Mouse (Mus musculus) gastrocnemius, adult 8-10 months (tissue): Measurements from ENCODE around the gene Agps. TPM values are rescaled to one million over a fixed set of nuclear protein-coding genes. Genes with fewer than 3 reads are reported as not detected.

Experiments
- DNase-seq, 2 experiments: peaks; one replicate each; pipeline ENCODE4 v3.0.0; 2022; ENCODE audit warnings: low spot score in 2 of 2
- total RNA-seq, 4 experiments: library from RNA; stranded (reverse); gene quantifications; 2 replicates each; pipeline ENCODE4 v1.2.4; 2022

Agps gene
- total RNA-seq = 10 to 100 TPM; 19.1 to 24.1 (median 20.0) TPM

DNA sequence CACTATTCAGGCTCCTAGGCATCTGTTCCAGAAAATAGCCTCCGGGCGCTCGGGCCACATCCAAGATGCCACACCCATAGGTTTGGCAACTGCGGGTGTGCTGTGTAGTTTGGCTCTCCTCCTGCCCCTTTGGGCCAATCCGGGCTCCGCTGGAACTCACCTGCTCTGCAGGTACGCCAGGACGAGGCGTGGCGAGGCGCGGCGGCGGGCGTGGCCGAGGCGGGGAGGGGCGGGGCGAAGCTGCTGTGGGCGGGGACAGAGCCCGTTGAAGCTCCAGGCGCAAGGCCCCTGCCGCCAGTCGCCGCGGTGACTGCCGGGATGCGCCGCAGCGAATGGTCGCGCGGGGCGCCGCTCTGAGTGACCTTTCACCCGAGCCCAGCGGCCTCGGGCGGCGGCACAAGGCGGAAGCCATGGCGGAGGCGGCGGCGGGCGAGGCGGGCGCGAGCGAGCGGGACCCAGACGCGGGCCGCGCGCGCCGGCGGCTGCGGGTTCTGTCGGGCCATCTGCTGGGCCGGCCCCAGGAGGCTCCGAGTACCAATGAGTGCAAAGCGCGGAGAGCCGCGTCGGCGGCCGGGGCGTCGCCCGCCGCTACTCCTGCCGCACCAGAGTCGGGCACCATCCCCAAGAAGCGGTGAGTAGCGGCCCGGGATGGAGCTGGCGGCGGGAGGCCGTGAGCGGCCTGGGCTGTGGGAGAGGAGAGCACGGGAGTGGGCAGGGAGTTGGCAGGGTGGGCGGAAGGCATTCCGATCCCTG, at the start of gene Agps:
Agps (plus strand) TSS at position 297 of the 753 bp plus-strand sequence.
- peak; percentile 76 to 83 for DNase-seq

DNA sequence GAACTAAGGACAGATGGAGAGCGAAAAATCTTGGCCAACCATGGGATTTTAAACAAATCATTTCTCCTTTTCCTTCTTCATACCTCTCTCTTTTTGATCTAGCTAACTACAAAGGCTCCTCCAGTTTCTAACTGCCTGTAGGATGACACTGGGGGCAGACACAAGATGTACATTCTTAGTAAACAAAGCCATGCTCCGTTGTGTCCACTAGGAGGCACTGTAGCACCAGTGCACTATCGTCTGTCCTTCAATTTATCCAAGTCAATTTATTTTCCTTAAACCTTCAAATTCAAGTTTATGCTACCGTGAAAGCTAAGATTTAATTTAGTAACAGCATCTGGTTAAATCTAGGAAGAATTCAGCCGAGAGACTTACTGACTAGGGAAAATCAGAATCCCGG, 45.9 kb upstream of the Agps start:
- DNase-seq = peak in 1 of 2 experiments; percentile 14

DNA sequence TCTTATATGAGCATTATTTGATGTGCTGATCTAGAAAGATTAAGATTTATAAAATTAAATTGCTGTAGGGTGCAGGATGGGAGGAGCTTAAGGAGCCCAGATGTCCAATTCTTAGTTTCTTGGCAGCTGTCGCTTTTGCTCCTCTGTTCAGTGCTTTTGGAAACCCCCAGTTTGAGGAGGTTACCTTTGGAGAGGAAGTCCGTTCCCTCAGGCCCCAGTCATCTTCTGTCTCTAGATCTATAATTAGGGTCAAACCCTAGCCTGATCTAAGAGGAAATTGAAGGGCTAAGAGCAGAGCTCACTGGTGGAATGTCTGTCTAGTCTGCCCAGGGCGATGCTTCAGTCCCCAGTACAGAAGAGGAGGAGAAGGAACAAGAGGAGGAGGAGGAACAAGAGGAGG, 43.5 kb upstream of the Agps start:
- no peak for DNase-seq

DNA sequence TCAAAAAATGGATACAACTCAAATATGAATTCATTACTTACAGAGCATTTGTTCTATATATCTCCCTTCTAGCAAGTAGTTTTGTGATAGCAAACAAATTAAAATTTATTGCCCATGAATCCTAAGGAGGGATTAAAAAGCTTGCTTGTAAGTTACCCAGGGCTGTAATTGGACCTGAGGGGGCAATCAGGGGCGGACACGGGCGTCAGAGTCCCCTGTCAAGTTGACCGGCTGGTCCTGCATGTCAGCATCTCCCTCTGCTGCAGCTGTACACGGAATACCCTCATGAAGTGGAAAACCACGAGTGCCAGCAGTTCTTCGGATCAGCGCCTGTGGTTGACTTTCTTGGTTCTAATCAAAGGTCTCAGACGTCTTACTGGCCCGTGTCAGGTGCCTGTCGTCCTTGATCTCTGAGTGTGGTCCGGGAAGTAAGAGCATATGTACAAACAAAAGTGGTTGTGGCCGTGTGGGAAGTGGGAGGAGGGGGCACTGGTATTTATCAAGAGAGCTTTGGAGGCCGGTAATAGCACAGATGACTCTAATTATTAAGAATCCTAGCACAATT, 41.9 kb upstream of the Agps start:
- no peak for DNase-seq

DNA sequence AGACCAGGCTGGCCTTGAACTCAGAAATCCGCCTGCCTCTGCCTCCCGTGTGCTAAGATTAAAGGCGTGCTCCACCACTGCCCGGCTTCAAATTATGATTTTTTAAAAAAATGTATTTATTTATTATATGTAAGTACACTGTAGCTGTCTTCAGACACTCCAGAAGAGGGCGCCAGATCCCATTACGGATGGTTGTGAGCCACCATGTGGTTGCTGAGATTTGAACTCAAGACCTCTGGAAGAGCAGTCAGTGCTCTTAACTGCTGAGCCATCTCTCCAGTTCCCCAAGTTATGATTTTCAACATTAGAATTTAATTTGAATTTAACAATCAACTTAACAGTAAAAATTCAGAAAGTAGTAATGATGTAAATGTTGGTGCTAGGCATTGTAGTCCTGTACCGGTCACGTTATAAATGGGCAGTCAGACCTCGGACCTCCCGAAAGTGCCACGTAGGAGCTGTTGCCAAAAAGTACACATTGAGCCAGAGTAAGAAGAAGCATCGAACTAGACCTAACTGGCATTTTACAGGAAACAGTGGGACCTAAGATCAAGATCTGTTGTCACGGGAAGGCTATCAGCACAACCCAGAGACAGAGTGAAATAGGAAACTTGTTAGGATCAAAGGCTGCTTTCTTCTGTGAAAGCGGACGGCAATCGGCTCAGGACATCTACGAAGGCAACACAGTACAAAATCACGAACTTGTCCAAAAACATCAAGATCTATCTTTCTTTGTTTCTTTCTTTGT, 40.2 kb upstream of the Agps start:
- no peak for DNase-seq

DNA sequence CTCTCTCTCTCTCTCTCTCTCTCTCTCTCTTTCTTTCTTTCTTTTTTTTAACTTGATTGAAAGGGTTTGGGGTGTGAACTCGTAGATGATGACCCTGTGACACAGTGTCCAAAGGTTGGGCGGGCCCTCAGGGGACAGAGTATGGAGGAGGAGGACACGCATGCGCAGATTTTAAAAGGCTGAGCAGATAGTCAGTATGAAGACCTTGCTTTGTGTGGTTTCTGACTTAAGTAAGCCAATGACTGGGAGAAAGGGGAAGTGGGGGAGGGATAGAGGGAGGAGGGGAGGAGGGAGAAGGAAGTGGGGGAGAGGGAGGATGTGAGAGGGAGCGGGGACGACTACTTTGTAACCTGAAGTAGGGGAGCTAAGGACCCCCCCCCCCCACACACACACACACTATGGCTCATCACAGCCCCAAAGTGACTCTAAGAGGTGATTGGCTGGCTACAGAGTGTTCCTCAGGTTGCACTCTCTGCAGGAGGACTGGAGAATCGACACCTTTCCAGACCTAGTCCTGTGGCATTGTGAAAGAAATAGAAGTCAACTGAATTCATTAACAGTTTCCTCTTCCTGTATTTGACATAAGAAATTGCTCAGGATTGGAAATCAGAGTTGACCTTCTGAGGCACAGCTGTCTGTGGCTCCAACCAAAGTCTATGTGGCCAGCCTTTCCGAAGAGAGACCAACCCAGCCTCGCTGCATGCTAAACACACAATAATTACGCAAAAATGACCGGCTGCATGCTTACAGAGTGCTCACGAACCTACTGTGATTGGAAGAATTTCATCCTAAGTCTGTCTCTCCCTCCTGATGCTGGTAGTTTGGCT, 39.4 kb upstream of the Agps start:
- no peak for DNase-seq

DNA sequence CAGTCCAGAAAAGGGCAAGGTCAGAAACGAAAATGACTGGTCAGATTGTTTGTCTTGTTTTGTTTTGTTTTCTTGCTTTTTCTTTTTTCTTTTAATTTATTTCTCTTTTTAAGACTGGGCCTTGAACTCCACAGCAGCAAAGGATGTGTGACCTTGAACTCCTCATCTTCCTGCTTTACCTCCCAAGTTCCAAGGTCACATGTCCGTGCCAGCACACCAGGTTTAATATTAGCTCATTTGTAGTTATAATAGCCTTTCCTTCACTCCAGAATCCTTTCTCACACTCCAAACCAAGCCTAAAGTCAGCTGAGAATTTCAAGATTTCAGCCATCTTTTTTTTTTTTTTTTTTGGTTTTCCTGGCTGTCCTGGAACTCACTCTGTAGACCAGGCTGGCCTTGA, 35.8 kb upstream of the Agps start:
- DNase-seq = no peak

DNA sequence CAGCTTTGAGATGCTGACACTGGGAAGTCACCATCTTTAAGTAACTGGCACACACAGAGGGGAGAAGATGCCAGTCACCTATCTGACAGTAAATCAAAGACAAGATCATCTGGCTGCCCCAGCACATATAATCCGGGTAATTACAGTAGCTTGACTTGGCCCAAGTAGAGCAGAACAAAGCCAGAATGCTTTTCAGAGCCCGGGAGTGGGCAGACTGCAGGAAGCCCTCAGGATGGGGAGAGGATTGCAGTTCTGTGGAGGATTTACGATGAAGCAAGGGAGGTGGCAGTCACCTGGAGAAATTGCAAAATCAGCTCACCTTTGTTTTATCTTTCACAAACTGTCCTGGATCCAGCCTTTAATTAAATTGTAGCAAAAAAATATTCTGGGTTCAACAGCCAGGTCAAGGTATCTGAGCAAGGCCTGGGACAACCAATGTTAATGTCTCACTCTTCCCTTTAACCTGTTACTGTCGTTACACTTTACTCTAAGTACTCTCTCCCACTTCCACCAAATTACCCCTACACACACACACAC, 33.5 kb upstream of the Agps start:
- DNase-seq = no peak

DNA sequence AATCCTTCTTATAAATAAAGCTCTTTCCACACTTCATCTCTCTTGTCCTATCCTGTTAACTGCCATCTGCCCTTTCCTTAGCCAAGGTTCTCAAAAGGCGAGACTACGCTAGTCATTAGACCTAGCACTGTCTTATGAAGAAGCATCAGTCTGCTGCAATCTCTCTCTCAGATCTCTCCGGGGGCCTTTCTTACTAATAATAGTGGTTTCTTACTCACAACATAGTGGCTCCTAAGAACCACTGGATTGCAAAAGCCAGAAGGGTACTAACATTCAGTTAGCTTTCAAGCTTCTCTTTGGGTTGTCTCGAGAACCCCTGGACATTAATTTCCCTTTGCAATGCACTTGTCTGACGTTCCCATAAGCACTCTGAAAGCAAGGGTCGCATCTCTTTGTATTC, 26.2 kb upstream of the Agps start:
- no peak for DNase-seq

DNA sequence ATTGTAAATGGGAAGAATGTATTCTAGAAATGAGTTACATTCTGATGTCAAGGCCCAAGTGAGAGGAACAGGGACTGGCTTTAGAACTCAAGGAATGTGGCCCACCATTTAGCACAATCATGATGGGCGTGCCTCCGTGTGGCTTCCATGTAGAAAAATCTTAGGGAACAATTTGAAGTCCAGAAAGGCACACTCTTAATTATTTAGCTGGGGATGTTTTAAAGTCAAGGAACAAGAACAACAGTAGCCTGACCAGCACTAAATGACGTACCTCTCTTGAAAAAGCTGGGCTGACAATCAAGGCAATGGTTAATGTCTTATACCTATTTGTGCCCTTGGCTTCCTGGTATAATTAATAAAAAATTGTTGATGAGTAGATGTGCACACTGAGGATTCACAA, 25.1 kb upstream of the Agps start:
- no peak for DNase-seq

DNA sequence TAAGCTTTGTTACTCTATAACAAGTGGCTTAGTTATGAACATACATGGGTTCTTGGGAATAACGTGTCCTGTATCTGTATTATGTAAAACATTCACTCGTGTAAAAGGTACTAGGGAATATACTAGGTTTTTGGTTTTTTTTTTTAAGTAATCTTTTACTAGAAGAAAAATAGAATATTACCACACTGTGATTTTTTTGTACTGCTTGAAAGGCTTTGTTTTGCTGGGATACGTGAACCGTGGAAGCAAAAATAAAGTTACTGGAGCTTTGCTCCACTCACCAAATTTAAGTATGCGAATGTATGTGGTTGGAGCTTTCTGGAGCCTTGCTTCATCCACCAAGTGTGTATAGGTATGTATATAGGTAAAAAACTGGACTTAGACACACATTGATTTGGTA, 24.5 kb upstream of the Agps start:
- no peak for DNase-seq

DNA sequence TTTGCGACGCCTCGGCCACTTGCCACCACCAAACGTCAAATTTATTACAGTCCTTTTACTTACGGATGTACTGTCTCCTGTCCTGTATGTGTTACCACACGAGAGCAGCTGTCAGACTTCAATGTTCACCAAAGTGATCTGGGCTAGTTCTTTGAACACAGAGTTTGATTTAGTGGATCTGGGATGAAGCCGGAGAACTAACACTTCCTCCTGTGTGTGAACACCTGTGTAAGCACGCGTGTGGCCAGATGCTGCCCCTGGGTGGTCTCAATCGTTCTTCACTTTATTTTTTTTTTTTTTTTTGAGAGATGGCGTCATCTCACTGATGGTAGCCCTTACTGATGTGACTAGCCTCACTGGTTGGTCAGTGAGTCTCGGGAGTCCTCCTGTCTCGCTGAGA, 17.1 kb upstream of the Agps start:
- no peak for DNase-seq

DNA sequence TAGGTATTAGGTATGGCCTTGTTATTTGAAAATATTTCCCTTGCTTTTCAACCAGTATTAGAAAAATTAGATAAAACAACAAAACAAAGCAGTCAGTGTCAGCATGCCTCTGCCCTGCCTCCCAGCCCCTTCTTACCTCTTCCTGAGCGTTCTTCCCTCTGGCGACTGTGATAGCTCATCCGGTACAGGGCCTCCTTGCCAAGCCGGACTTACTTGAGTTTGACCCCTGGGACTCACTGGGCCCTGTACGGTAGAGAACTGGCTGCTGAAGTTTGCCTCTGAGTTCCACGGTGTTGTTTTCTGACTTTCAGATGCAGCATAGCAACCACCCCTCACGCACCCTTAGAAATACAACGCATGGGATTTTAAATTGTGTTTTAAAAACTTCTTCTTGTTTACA, 16.5 kb upstream of the Agps start:
- DNase-seq = no peak

DNA sequence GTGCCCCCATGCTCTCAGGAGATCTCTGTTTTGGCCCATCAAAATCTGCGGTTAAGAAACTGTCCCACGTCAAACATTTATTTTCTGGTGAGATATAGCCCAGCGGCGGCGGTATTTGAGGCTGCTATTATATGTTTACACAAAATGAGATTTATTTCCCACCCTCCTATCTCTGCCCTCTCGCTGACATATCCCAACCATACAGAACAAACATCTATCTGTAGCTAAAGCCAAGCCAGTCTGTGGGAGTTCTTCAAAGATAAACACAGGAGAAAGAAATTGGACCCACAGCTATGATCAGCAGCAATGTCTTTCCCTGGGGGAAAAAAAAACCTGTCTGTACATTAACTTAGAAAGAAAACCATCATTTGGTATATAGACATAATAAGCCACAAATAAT, 15.3 kb upstream of the Agps start:
- DNase-seq = no peak

DNA sequence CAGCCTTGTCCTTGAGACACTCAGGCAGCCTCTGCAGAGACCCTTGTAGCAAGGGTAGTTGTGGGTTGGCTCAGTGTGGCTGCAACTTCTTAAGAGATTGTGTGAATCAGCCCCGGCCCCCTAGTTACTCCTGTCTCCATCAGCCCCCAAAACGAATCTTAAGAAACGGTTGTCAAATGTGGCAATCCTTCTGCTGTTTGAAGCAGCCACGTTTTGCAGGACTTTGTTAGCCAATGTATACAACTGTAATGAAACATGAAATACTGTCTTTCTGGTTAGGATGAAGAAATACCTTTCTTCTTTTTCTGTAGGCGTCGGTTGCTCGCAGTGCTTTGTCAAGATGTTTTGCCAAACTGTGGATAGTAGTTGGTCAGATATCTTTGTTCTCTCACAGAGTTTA, 13.3 kb upstream of the Agps start:
- no peak for DNase-seq

DNA sequence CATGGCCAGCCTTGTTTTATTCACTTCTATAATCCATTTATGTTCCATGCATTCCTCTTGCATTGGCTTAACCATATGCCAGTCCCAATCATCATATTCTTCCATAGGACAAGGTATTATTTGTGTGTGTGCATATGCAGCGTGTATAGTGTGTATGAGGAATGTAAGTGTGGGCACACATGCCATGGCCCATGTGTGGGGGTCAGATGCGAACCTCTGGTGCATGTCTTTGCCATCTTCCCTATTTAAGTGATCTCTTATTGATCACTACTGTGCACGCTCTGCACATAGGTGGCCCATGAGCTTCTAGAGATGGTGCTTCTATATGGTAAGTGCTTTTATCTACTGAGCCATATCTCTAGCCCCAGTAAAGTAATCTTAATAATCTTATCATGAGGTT, 12.2 kb upstream of the Agps start:
- no peak for DNase-seq

DNA sequence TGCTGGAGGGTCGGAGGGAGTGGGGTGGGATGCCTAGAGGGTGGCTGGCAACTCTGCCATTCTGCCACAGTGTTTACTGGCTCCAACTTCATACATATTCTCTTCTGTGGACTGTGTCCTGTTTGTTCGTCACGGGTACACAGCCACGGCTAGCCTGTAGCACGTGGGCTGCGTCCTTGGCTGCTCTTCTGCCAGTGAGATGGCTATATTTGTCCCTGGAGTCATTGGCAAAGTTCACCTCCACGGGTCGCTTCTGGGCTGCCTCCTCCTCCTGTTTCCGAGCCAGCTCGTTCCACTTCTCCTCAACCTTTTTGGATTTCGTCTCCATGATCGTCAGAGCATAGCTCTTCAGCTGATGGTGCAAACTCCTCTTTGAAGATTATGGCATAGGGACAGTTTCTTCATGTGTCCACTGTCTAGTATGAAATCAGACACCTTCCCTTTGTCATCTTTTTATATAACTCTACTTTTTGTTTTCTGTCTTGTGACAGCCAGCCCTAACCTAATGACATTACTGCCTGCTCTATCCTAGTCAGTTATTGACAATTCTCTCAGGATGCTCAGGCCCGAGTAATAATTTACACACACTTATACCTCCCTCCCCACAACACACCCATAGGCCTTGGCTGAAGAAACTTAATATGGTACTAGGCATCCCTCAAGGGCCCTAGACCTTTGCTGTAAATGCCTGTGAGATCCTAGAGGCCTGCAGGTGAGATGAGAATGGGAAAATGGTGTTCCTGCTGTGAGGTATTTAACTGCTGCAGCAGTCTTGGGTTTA, 9.8 kb upstream of the Agps start:
- peak; percentile 22 to 49 for DNase-seq

DNA sequence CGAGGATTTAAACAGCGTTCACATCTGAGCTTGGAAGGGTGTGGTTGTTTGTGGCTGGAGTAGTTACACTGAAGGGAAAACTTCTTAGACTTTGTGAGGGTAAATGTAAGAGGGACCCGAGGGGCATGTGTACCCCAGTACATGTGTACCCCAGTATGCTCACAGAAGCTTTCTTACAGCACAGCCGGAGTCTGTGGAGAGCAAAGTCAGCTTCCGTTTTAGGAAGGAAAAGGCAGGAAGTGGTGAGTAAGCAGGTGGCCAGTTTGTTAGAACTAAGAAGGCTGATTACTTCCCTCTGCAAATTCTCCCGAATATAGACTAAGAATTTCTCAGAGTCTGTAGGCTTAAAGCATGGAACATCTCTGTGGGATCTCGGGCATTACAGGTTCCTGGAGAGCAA, 8.2 kb upstream of the Agps start:
- DNase-seq = no peak

DNA sequence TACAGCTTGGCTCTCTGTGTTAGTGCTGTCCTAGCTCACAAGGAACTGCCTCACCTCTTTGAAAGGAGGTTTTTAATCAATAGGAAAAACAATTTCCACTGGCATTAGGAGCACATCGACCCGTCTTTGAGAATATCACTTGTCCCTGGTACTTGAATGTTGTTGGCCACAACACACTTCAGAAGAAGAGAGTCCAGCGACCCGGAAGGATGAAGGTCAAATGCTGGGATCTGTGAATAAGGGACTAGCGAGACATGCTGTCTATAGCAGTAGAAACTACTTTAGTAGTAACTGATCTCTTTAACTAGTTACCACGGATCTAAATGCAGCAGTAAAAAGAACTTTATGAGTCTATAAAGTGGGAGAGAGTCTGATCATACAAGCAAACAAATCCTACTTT, 7.8 kb upstream of the Agps start:
- DNase-seq = no peak

DNA sequence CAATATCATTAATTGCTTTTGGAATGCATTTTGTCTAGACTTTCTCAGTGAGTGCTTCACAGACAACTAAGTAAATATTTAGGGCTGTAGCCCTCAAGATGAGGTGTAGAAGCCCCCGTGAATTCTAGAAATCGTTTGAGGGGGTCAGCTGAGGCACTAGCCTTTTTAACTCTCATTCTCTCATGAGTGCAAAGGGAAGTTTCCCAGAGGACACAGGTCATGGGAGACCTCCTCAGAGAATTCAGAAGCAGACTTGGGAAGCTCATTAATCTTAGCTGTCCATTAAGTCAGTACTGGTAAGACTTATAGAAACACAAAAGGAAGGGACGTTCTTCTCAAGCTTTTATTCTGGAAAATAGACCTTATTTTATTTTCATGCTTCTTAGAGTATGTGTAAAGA, 7.1 kb upstream of the Agps start:
- no peak for DNase-seq

DNA sequence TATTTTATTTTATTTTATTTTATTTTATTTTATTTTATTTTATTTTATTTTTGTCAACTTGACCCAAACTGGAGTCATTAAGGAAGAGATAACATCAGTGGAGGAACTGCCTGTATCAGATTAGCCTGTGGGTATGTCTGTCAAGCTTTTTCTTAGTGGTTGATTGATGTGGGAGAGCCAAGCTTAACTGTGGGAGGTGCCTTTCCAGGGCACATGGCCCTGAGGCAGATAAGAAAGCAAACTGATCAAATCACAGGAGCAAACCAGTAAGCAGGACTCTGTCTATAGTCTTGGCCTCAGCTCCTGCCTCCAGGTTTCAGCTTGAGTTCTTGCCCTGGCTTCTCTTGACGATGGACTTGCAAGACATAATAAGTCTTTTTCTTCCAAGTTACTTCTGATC, 6.4 kb upstream of the Agps start:
- no peak for DNase-seq
